Mouse (Mus musculus) stomach, embryonic 14.5 days (tissue): ENCODE data around the gene Efemp2. TPM values are rescaled to one million over a fixed set of nuclear protein-coding genes. Genes with fewer than 3 reads are reported as not detected.

Experiments
- ATAC-seq: fragments of 200-750 bp; cut with Nextera tagmentation; 2 replicates; pipeline ENCODE4 v1.8.0; 2017; ENCODE audit warnings: low read depth, moderate TSS enrichment; ENCODE audit not compliant: insufficient number of reproducible peaks, insufficient read depth, low FRiP score
- H3K27ac ChIP-seq: fragments of 300-500 bp; sonication (generic); 2 replicates; pipeline ENCODE4 v1.5.1; 2014; ENCODE audit warnings: mild to moderate bottlenecking, low read length, moderate library complexity, mixed read lengths
- H3K27me3 ChIP-seq: fragments of 300-500 bp; sonication (generic); 2 replicates; pipeline ENCODE4 v1.6.1; 2014; ENCODE audit warnings: low read length, control low read depth, mixed read lengths; ENCODE audit not compliant: control insufficient read depth, insufficient read depth
- H3K36me3 ChIP-seq: fragments of 300-500 bp; sonication (generic); 2 replicates; pipeline ENCODE4 v1.6.1; 2014; ENCODE audit warnings: mild to moderate bottlenecking, control low read depth, low read length, moderate library complexity, mixed read lengths; ENCODE audit not compliant: control insufficient read depth, insufficient read depth
- H3K4me1 ChIP-seq: fragments of 300-500 bp; sonication (generic); 2 replicates; pipeline ENCODE4 v1.6.1; 2014; ENCODE audit warnings: low read length, control low read depth, mixed read lengths; ENCODE audit not compliant: control insufficient read depth, insufficient read depth
- H3K4me2 ChIP-seq: fragments of 300-500 bp; sonication (generic); replicated peaks from 2 replicates; pipeline ENCODE4 v1.6.1; 2014; ENCODE audit warnings: low read depth, low read length, control low read depth
- H3K4me3 ChIP-seq: fragments of 300-500 bp; sonication (generic); 2 replicates; pipeline ENCODE4 v1.5.1; 2014; ENCODE audit warnings: low read depth, low read length, control low read depth
- H3K9ac ChIP-seq: fragments of 300-500 bp; sonication (generic); replicated peaks from 2 replicates; pipeline ENCODE4 v1.6.1; 2014; ENCODE audit warnings: low read depth, mild to moderate bottlenecking, control low read depth, low read length, moderate library complexity, mixed read lengths
- H3K9me3 ChIP-seq: fragments of 300-500 bp; sonication (generic); 2 replicates; pipeline ENCODE4 v1.6.1; 2016; ENCODE audit warnings: low read depth, low read length, control low read depth; ENCODE audit not compliant: control insufficient read depth
- WGBS: fragments of 180-500 bp; shearing (Covaris S2); extraction: QIAGEN DNeasy Blood & Tissue Kit; methylation state at CpG from one replicate; pipeline ENCODE4 v1.1.7; 2014; 5-methylcytosine and 5-hydroxymethylcytosine counted together
- polyA plus RNA-seq: library from polyadenylated mRNA; unstranded; fragments of >200 nt; fragmentation: Nextera tagmentation; extraction: Ambion mirVana; gene quantifications from 2 replicates; pipeline ENCODE4 v1.2.1, GENCODE M21; 2014

Gene Efemp2
- polyA plus RNA-seq, 1 experiment from 2014 or later = 179 TPM

DNA sequence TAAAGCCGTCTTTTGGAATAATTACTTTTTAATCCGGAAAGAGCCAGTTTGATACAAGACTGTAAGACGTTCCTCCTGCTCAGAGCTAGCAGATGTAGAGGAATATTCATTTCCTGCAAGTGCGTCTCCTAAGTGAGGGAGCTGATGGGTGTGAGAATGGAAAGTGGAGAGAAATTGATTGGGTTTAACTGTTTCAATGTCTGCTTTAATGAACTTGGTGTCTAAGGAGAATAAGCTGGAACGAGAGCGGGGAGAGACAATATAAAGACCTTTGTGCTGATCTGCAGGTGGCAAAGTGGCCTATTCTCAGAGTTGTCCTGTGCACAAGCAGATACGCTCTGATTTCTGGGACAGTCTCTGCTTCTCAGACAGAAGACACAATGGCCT lies 56.4 kb downstream of the Efemp2 start:
- Histone ChIP-seq H3K9me3 (no peaks in the 10 kb centered on the region), H3K4me2 (peak overlapping the region; percentile 28; the same call in 1 of the 2 replicates), H3K4me3 (no peak overlapping the region), H3K9ac (no peak overlapping the region), H3K4me1 (no peaks in the 10 kb centered on the region), H3K27me3 (no peaks in the 10 kb centered on the region), H3K36me3 (no peaks in the 10 kb centered on the region), H3K27ac (peak overlapping the region; percentile 10)
- WGBS = 46% methylated on average over 7 of the region's 7 CpGs
- no peak for ATAC-seq

Other genes starting within 250 kb of the Efemp2 start
- gene Pacs1, start 200.8 kb upstream of the Efemp2 start, polyA plus RNA-seq = 23.5 and 23.7 TPM in 2 replicates
- 325 and 343 TPM in 2 replicates for gene Sf3b2, start 178.5 kb upstream of the Efemp2 start, polyA plus RNA-seq
- 3.1 and 3.3 TPM in 2 replicates for gene Gal3st3, start 175.6 kb upstream of the Efemp2 start, polyA plus RNA-seq
- gene Catsper1, start 138.2 kb upstream of the Efemp2 start, polyA plus RNA-seq = not detected in 2 replicates
- gene Cst6, start 124.4 kb upstream of the Efemp2 start, polyA plus RNA-seq = 0.78 and 1.5 TPM in 2 replicates
- 44.3 and 45.9 TPM in 2 replicates for gene Eif1ad, start 107.2 kb upstream of the Efemp2 start, polyA plus RNA-seq
- 434 and 456 TPM in 2 replicates for gene Banf1, start 106.8 kb upstream of the Efemp2 start, polyA plus RNA-seq
- 56.3 and 65.0 TPM in 2 replicates for gene Sart1, start 85.3 kb upstream of the Efemp2 start, polyA plus RNA-seq
- 2.0 TPM in 1 of 2 replicates, not detected in the other for gene Tsga10ip, start 71.4 kb upstream of the Efemp2 start, polyA plus RNA-seq
- 191 and 198 TPM in 2 replicates for gene Drap1, start 49.0 kb upstream of the Efemp2 start, polyA plus RNA-seq
- gene AI837181, start 48.8 kb upstream of the Efemp2 start, polyA plus RNA-seq = 35.8 and 39.2 TPM in 2 replicates
- not detected in 2 replicates for gene Fosl1, start 26.4 kb upstream of the Efemp2 start, polyA plus RNA-seq
- gene Ccdc85b, start 16.1 kb upstream of the Efemp2 start, polyA plus RNA-seq = 6.8 and 7.8 TPM in 2 replicates
- gene Fibp, start 13.3 kb upstream of the Efemp2 start, polyA plus RNA-seq = 126 and 130 TPM in 2 replicates
- 1.5 and 2.3 TPM in 2 replicates for gene Ctsw, start 5.4 kb upstream of the Efemp2 start, polyA plus RNA-seq
- gene Mus81, start 14.4 kb downstream of the Efemp2 start, polyA plus RNA-seq = 41.2 and 46.6 TPM in 2 replicates
- 2,904 and 2,937 TPM in 2 replicates for gene Cfl1, start 16.5 kb downstream of the Efemp2 start, polyA plus RNA-seq
- gene 1700020D05Rik, start 29.8 kb downstream of the Efemp2 start, polyA plus RNA-seq = 0.25 and 0.42 TPM in 2 replicates
- gene Snx32, start 36.6 kb downstream of the Efemp2 start, polyA plus RNA-seq = 12.4 and 13.0 TPM in 2 replicates
- gene Ovol1, start 86.7 kb downstream of the Efemp2 start, polyA plus RNA-seq = 11.2 and 11.5 TPM in 2 replicates
- 5.5 and 6.1 TPM in 2 replicates for gene Ap5b1, start 94.1 kb downstream of the Efemp2 start, polyA plus RNA-seq
- 113 and 119 TPM in 2 replicates for gene Rnaseh2c, start 127.9 kb downstream of the Efemp2 start, polyA plus RNA-seq
- 30.5 and 37.0 TPM in 2 replicates for gene Kat5, start 136.3 kb downstream of the Efemp2 start, polyA plus RNA-seq
- 49.0 and 52.2 TPM in 2 replicates for gene Rela, start 163.5 kb downstream of the Efemp2 start, polyA plus RNA-seq
- gene Sipa1, start 189.8 kb downstream of the Efemp2 start, polyA plus RNA-seq = 15.2 and 19.4 TPM in 2 replicates
- gene Map3k11, start 214.8 kb downstream of the Efemp2 start, polyA plus RNA-seq = 20.0 and 21.5 TPM in 2 replicates
- 29.8 and 32.1 TPM in 2 replicates for gene Pcnx3, start 215.0 kb downstream of the Efemp2 start, polyA plus RNA-seq
- gene Kcnk7, start 230.4 kb downstream of the Efemp2 start, polyA plus RNA-seq = 0.62 and 0.84 TPM in 2 replicates